Mouse (Mus musculus): ENCODE measurements around the gene Glul. TPM values are rescaled to one million over a fixed set of nuclear protein-coding genes. Genes with fewer than 3 reads are reported as not detected.

Gene Glul
- polyA plus RNA-seq, 1 experiment from 2014 or later = 117 TPM

DNA sequence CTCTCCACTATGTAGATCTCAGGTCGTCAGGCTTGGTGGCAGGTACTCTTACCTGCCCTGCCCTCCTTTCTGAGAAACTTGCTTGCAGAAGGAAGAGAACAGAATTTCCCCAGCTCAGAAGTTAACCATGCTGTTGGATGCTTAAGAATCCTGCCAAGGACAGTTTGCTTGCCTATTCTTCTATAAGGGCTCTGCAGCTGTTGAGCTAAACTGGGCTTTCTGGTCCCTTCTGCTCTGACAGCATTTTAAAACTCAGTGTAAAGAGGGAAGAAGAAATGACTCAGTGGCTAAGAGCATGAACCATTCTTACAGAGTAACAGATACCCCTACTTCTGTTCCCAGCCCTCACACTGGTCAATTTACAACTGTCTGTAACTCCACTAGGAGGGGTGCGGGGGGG, 41.2 kb downstream of the Glul start:
- Histone ChIP-seq H3K9ac (no peak overlapping the region), H3K9me3 (replicated peaks) (no peaks in the 10 kb centered on the region), H3K27me3 (no peaks in the 10 kb centered on the region), H3K4me3 (replicated peaks) (no peak overlapping the region), H3K4me2 (no peak overlapping the region), H3K27ac (replicated peaks) (no peak overlapping the region), H3K36me3 (replicated peaks) (no peaks in the 10 kb centered on the region), H3K4me1 (replicated peaks) (peaks cover 9% of the 10 kb centered on the region)
- no peak for ATAC-seq (ENCODE audit: insufficient read depth)
- 57% methylated on average over 2 of the region's 2 CpGs for WGBS (ENCODE audit: insufficient replicate concordance)

DNA sequence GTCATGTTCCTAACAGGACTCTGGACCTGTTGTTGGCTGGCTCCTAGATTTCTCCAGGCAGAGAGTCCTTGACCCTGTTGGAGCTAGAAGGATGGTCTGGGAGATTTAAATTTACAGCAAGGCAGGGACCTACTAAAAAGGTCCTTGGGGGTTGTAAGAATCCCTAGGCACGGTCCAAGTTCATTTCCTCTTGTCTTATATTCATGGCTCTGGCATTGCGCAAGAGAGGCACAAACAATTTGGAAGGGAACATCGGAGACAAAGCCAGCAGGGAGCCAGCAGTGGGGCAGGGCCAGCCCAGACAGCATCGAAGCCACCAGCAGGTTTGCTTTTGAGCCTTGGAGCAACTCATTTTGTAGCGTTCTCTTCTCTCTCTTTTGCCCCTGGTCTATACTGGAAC, 45.4 kb downstream of the Glul start:
- Histone ChIP-seq H3K27me3 (no peaks in the 10 kb centered on the region), H3K4me2 (no peak overlapping the region), H3K9ac (no peak overlapping the region), H3K27ac (replicated peaks) (no peak overlapping the region), H3K36me3 (replicated peaks) (no peaks in the 10 kb centered on the region), H3K4me1 (replicated peaks) (no peaks in the 10 kb centered on the region; the same call in 1 of the 2 replicates), H3K4me3 (replicated peaks) (no peak overlapping the region), H3K9me3 (replicated peaks) (no peaks in the 10 kb centered on the region)
- ATAC-seq (ENCODE audit: insufficient read depth) = no peak
- WGBS (ENCODE audit: insufficient replicate concordance) = 56% methylated on average over 5 of the region's 5 CpGs

DNA sequence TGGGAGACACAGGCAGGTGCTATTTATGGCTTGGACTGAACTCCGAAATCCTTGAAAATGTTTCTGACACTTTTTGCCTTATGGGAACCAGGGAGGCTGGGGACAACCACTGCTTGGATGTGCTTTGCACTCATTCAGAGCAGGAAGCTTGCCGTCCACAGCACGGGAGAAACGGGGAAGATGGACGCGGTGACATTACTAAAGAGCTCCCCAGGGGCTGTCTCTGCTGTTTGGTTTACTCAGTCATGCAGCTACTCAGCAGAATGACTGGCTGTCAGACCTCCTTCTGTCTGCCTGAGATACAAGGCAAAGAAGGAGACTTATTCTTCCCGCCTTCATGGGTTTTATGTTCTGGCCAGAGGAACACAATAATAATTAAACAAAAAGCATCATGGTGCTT, 47.2 kb downstream of the Glul start:
- no peak overlapping the region for H3K9ac ChIP-seq
- H3K36me3 ChIP-seq (replicated peaks) = no peaks in the 10 kb centered on the region
- ATAC-seq (ENCODE audit: insufficient read depth) = no peak
- H3K4me1 ChIP-seq (replicated peaks) = no peaks in the 10 kb centered on the region; the same call in 1 of the 2 replicates
- H3K4me2 ChIP-seq = no peak overlapping the region
- H3K27me3 ChIP-seq = no peaks in the 10 kb centered on the region
- H3K9me3 ChIP-seq (replicated peaks) = no peaks in the 10 kb centered on the region
- no peak overlapping the region for H3K4me3 ChIP-seq (replicated peaks)
- WGBS (ENCODE audit: insufficient replicate concordance) = 58% methylated on average over 7 of the region's 7 CpGs
- H3K27ac ChIP-seq (replicated peaks) = no peak overlapping the region

DNA sequence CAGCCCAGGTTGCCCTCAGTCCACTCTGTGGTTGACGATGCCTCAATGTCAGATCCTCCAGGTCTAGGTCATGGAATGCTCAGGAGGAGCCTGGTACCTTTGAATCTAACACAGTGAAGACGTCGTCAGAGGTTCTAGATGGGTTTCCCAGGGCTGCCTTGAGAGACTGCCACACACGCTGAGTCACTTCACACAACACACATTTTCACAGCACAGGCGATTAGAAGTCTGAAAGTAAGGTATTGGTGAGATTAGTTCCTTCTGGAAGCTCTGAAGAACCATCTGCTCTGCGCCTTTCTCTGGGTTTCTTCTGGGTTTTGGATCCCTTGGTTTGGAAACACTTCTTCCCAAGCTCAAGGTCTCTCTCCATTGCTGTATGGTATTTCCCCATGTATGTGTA, 48.1 kb downstream of the Glul start:
- Histone ChIP-seq H3K4me1 (replicated peaks) (no peaks in the 10 kb centered on the region; the same call in 1 of the 2 replicates), H3K36me3 (replicated peaks) (no peaks in the 10 kb centered on the region), H3K27me3 (no peaks in the 10 kb centered on the region), H3K4me3 (replicated peaks) (no peak overlapping the region), H3K27ac (replicated peaks) (no peak overlapping the region), H3K9me3 (replicated peaks) (no peaks in the 10 kb centered on the region), H3K9ac (no peak overlapping the region), H3K4me2 (no peak overlapping the region)
- ATAC-seq (ENCODE audit: insufficient read depth) = no peak
- 68% methylated on average over 6 of the region's 6 CpGs for WGBS (ENCODE audit: insufficient replicate concordance)

DNA sequence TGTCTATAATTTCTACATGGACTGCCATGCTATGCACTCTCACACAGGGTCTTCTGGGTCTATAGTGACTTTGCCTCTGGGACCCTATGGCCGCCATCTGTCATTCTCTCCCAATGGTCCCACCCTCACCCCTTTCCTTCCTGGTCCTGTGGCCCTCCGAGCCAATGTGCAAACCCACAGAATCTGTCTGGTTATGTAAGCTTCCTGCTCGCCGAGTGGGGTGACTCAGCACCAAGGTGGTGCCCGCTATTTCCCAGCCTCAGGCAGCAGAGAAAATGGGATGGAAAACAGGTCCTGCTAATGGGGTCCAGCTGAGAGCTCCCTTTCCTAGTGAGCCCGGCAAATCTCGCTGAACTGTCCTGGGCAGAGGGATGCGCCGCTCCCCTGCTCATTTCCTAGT, 53.5 kb downstream of the Glul start:
- WGBS (ENCODE audit: insufficient replicate concordance) = 54% methylated on average over 9 of the region's 9 CpGs
- Histone ChIP-seq H3K4me2 (no peak overlapping the region), H3K27ac (replicated peaks) (no peak overlapping the region), H3K9ac (no peak overlapping the region), H3K4me3 (replicated peaks) (no peak overlapping the region), H3K4me1 (replicated peaks) (peaks cover 11% of the 10 kb centered on the region; the same call in 1 of the 2 replicates), H3K27me3 (no peaks in the 10 kb centered on the region), H3K9me3 (replicated peaks) (no peaks in the 10 kb centered on the region), H3K36me3 (replicated peaks) (no peaks in the 10 kb centered on the region)
- ATAC-seq (ENCODE audit: insufficient read depth) = no peak

DNA sequence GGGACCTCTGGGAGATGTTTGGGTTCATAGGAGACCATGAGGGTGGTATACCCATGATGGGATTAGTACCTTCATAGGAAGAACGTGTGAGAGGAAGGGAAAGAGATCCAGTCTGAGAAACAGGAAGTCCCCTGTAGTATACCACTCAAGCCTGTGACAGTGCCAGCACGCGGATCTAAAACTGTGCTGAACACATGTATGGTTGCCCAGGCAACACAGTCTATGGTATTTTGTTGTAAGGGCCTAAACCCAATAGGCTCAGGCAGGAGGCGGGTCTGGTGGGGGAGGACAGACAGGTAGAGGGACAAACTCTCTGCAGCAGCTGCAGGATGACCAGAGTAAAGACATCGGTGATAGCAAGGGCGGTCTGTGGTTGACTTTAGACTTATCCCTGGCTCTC, 54.1 kb downstream of the Glul start:
- no peak overlapping the region for H3K9ac ChIP-seq
- 67% methylated on average over 6 of the region's 6 CpGs for WGBS (ENCODE audit: insufficient replicate concordance)
- no peaks in the 10 kb centered on the region for H3K9me3 ChIP-seq (replicated peaks)
- no peak for ATAC-seq (ENCODE audit: insufficient read depth)
- H3K4me2 ChIP-seq = no peak overlapping the region
- H3K4me1 ChIP-seq (replicated peaks) = peaks cover 11% of the 10 kb centered on the region; the same call in 1 of the 2 replicates
- H3K36me3 ChIP-seq (replicated peaks) = no peaks in the 10 kb centered on the region
- H3K27me3 ChIP-seq = no peaks in the 10 kb centered on the region
- no peak overlapping the region for H3K4me3 ChIP-seq (replicated peaks)
- H3K27ac ChIP-seq (replicated peaks) = no peak overlapping the region

DNA sequence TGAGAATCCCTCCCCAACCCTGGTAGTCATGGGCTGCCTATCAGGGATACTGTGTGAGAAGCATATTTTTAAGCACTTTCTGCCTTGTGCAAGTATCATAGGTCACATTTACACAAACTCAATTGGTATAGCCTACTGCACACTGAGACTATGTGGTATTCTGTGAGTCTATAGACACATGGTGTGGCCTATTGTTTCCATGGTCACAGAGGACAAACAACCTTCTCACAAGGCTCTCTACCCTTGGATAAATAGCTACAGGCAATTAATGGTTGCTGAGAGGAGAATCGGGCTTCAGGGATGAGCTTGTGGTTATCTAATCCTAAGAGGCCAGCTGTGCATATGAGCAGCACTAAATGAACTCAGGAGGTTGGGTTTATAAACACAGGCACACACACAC, 58.1 kb downstream of the Glul start:
- WGBS (ENCODE audit: insufficient replicate concordance) = 34% methylated on average over 1 of the region's 1 CpGs
- no peak for ATAC-seq (ENCODE audit: insufficient read depth)
- no peaks in the 10 kb centered on the region for H3K9me3 ChIP-seq (replicated peaks)
- H3K27ac ChIP-seq (replicated peaks) = no peak overlapping the region
- H3K4me1 ChIP-seq (replicated peaks) = peaks cover 11% of the 10 kb centered on the region; the same call in 1 of the 2 replicates
- no peaks in the 10 kb centered on the region for H3K27me3 ChIP-seq
- H3K9ac ChIP-seq = no peak overlapping the region
- H3K4me3 ChIP-seq (replicated peaks) = no peak overlapping the region
- H3K36me3 ChIP-seq (replicated peaks) = no peaks in the 10 kb centered on the region
- no peak overlapping the region for H3K4me2 ChIP-seq

Small RNA genes lying within 50 kb of the gene (microRNA-seq; reads per million reads assigned to microRNA genes)
- 37.0 reads per million, percentile 42 among the genes with 10 or more reads in this experiment for gene Mir8114

Other genes with a start within 250 kb of the Glul start
- 0.14 TPM in 1 of 2 replicates, not detected in the other for gene Rgs8, start 246.9 kb upstream of the Glul start, polyA plus RNA-seq (2015; fragmentation: Nextera tagmentation; extraction: Ambion mirVana)
- gene Rgs16, start 159.6 kb upstream of the Glul start, polyA plus RNA-seq (2015; fragmentation: Nextera tagmentation; extraction: Ambion mirVana) = 1.1 and 2.6 TPM in 2 replicates
- 24.5 and 26.2 TPM in 2 replicates for gene Rnasel, start 150.5 kb upstream of the Glul start, polyA plus RNA-seq (2015; fragmentation: Nextera tagmentation; extraction: Ambion mirVana)
- gene Rgsl1, start 55.8 kb upstream of the Glul start, polyA plus RNA-seq (2015; fragmentation: Nextera tagmentation; extraction: Ambion mirVana) = not detected in 2 replicates
- 0.06 TPM in 2 replicates for gene Teddm1b, start 25.6 kb upstream of the Glul start, polyA plus RNA-seq (2015; fragmentation: Nextera tagmentation; extraction: Ambion mirVana)
- not detected in 2 replicates for gene Teddm1a, start 8.2 kb upstream of the Glul start, polyA plus RNA-seq (2015; fragmentation: Nextera tagmentation; extraction: Ambion mirVana)
- gene Teddm2, start 284 bp downstream of the Glul start, polyA plus RNA-seq (2015; fragmentation: Nextera tagmentation; extraction: Ambion mirVana) = 0.55 TPM in 2 replicates